Mouse (Mus musculus): ENCODE measurements around the gene Kyat1.
"Not testable (repeated sequence)": the region's sequence is repeated elsewhere in the genome, so short reads cannot be mapped to it uniquely, and the experiment has no call there.

Kyat1 gene

GRCm38 (mm10) chr2:30212951-30213350 lies 7.3 kb upstream of the Kyat1 start:
- DNase-seq, result no peak

- no peak for DNase-seq
Observed at GRCm38 (mm10) chr2:30212169-30212545, 6.5 kb upstream of the Kyat1 start.

GRCm38 (mm10) chr2:30211408-30212168 lies 5.9 kb upstream of the Kyat1 start:
- no peak for DNase-seq

GRCm38 (mm10) chr2:30207886-30208285 lies 2.2 kb upstream of the Kyat1 start:
- no peak for DNase-seq

GRCm38 (mm10) chr2:30207401-30207800 lies 1.8 kb upstream of the Kyat1 start:
- DNase-seq, result no peak

GRCm38 (mm10) chr2:30205255-30205628 lies 405 bp downstream of the Kyat1 start:
- DNase-seq, result peak in 1 of 2 experiments; percentile 43

- peak; percentile 30 to 33 for DNase-seq
Observed at GRCm38 (mm10) chr2:30203439-30203838, 2.2 kb downstream of the Kyat1 start.

- no peak for DNase-seq
Observed at GRCm38 (mm10) chr2:30200388-30200925, 5.2 kb downstream of the Kyat1 start.

GRCm38 (mm10) chr2:30199984-30200383 lies 5.7 kb downstream of the Kyat1 start:
- DNase-seq, result no peak

- no peak for DNase-seq
Observed at GRCm38 (mm10) chr2:30198021-30198420, 7.6 kb downstream of the Kyat1 start.

- DNase-seq, result no peak
Observed at GRCm38 (mm10) chr2:30194656-30195055, 11.0 kb downstream of the Kyat1 start.

GRCm38 (mm10) chr2:30191790-30192580 lies 13.7 kb downstream of the Kyat1 start:
- DNase-seq, result no peak

- no peak for DNase-seq
Observed at GRCm38 (mm10) chr2:30185681-30186080, 20.0 kb downstream of the Kyat1 start.

- no peak for DNase-seq
Observed at GRCm38 (mm10) chr2:30185276-30185675, 20.4 kb downstream of the Kyat1 start.

GRCm38 (mm10) chr2:30183721-30184120 lies 21.9 kb downstream of the Kyat1 start:
- DNase-seq, result no peak

GRCm38 (mm10) chr2:30182424-30182823 lies 23.2 kb downstream of the Kyat1 start:
- no peak for DNase-seq

- DNase-seq, result not testable (repeated sequence)
Observed at GRCm38 (mm10) chr2:30178711-30179110, 26.9 kb downstream of the Kyat1 start.

- peak; percentile 95 to 97 for DNase-seq
Observed at GRCm38 (mm10) chr2:30177700-30178675, 27.7 kb downstream of the Kyat1 start, which contains the start of gene Spout1. Gene Spout1 (minus strand): TSS chr2:30178459.

- peak in 1 of 2 experiments; percentile 37 for DNase-seq
Observed at GRCm38 (mm10) chr2:30176561-30176960, 29.1 kb downstream of the Kyat1 start.

- peak in 1 of 2 experiments; percentile 31 for DNase-seq
Observed at GRCm38 (mm10) chr2:30175897-30176296, 29.8 kb downstream of the Kyat1 start.

GRCm38 (mm10) chr2:30173541-30174240 lies 32.0 kb downstream of the Kyat1 start:
- DNase-seq, result peak in 1 of 2 experiments; percentile 31

GRCm38 (mm10) chr2:30171997-30172382 lies 33.7 kb downstream of the Kyat1 start:
- DNase-seq, result no peak
